Mouse (Mus musculus) embryo, embryonic 9.5 days (tissue): ENCODE measurements around the gene Mlip.

Experiments
- DNase-seq: peaks from one replicate; pipeline ENCODE4 v3.0.0-alpha.2; 2017; ENCODE audit errors: extremely low spot score

The Mlip gene

DNA sequence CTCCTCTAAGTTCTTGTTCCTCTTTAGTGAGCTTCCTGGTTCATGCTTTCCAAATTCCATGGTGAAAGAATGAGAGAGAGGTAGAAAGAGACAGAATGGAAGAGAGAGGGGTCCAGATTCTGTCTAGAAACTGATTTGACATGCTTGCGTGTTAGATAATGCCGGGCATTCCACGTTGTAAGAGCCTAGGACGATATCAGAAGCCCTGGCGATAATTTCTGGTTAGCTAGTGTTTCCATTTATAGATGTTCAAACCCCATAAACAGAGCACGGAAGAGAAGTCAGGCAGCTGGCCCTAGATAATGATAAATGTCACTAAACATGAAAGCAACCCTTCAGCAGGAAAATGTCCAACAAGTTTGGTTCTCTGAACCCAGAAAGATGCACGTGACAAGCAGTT, 5.1 kb downstream of the Mlip start:
- no peak for DNase-seq

- no peak for DNase-seq
Measured at GRCm38 (mm10) chr9:77344318-77344717, 8.5 kb downstream of the Mlip start.

GRCm38 (mm10) chr9:77340159-77340862, 12.5 kb downstream of the Mlip start:
- DNase-seq: no peak

GRCm38 (mm10) chr9:77339571-77340148, 13.1 kb downstream of the Mlip start:
- no peak for DNase-seq

GRCm38 (mm10) chr9:77335370-77335769, 17.4 kb downstream of the Mlip start:
- no peak for DNase-seq

DNA sequence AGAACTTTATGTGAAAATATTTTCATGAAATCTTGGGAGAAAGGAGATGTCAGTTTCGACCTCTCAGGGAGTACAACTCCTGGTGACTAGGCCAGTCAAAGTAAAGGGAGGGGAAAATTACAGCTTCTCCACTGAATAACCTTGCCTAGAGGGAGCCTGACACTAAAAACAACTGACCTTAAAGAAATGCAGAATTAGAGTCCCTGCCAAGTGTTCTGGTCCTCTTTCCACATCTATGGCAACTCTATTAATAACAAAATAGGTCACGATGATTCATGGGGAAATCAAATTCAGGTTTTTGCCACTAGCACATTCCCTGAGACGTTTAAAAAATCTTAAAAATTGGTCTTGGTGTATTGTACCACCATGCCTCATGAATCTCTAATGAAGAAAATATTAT, 34.4 kb downstream of the Mlip start:
- DNase-seq: no peak

- no peak for DNase-seq
Measured at GRCm38 (mm10) chr9:77310548-77310947, 42.2 kb downstream of the Mlip start.

GRCm38 (mm10) chr9:77305417-77305816, 47.4 kb downstream of the Mlip start:
- DNase-seq: no peak

DNA sequence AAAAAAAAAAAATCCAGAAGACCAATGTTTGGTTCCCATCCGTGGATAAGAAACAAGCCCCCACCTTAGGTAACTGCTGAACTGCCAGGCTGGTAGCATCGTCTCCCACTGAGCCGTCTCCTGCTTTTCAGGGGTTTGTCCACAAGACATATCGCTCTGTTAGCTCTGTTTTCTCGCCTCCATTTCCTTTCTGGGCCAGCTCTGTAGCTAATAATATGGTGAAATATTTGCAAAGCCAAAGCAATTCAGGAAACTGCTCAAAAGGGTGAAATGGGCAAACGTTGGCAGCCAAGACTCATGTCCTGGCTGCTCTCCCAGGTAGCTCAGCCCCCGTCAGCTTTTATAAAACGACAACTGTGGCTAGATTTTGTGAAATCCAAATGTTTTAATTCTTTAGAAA, 50.4 kb downstream of the Mlip start:
- DNase-seq: no peak

DNA sequence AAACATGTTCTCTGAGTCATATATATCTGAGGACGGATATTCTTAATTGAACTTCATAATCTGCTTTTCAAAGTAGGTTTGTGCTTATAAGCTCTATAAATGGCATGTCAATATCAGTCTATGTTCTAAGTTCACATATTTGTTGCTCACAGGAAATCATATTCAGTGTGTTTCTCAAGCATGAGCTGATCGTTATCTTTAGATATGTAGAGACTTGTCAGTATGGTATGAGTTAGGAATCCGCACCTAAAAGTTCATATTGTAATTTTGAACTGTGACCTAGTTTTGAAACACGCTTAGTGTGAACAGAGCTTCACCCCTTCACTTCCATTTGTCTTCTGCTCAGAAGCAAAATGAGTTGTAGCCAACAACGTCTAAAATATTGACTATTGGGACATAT, 64.8 kb downstream of the Mlip start:
- no peak for DNase-seq

DNA sequence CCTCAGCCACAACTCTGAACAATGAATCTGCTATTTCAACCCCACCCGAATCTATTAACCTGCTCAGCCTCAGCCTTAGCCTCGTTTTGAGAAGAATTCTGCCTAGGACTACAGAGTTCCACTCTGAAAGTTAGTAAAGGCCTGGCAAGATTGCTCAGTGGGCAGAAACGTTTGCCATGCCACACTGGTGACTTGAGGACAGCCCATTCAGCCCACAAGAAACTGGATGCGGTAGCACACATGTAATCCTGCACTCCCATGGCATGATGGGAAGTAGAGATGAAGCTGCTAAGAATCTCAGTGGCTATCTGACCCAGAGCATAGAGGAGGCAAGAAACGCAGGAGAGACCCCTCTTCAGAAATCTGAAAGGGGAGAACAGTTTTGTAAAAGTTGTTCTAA, 73.4 kb downstream of the Mlip start:
- no peak for DNase-seq

- no peak for DNase-seq
Measured at GRCm38 (mm10) chr9:77278055-77278454, 74.7 kb downstream of the Mlip start.

GRCm38 (mm10) chr9:77277270-77277669, 75.5 kb downstream of the Mlip start:
- DNase-seq: no peak

DNA sequence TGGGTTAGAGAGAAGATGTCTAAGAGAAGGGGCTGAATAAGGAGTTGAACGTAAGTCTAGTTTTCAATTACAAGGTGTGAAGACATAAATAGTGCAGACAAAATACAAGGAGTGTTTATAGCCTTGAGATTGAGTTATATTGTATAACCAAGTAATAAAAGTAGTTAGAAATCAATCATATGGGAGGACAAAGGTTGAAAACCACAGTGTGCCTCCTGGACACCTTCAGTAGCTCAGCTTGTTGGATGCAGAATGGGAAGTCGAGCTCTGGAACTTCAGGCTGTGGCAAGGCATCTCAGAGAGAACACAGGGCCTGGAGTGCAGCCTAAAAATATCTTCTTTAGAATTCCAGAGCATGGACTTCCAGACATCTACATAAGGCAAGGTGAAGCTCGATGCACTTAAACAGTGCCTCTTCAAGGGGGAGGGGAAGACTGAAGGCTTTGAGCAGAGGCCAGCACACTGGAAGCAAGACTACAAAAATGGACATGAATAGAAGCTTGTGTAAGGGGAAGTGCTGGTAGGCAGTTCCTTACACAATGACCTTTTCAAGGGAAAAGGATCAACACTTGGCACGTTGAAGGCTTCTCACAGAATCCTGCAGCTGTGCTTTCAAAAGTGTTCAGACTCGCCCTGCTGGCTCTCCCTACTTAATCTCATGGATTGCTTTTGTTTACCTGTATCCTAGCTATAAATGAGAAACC, 76.2 kb downstream of the Mlip start:
- no peak for DNase-seq

- no peak for DNase-seq
Measured at GRCm38 (mm10) chr9:77272727-77273126, 80.0 kb downstream of the Mlip start.

DNA sequence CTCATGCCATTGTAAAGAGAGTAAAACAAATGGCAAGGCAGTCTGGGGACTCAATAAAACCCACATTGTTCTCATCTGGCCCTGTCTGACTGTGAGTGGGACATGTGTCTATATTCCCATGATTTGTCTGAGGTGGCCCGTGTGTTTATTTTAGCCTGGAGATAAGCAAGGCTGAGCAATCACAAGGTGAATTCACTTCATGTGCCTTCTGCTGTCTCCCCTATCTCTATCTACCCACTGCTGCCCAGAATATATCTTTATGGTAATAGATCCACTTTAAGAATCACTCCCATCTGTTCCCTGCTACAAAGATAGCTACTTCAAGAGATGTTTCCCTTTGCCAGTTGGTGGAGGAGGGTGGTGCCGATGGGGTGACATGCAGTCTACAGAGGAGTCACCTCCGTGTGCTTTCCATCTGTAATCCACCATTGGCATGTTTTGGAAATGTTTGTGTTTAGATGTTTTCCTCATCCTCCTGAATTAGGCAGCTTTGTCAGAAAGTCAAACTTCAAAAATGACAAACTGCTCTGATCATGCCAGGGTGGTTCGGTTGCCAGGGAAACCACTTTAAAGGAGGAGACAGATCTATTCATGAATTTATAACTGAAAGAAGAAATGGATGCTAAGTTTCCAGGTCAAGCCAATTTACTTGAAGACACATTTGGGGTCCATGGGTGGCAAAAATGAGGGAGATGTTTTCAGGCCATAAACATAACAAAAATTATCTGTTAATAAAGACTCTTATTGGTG, 87.3 kb downstream of the Mlip start:
- no peak for DNase-seq

GRCm38 (mm10) chr9:77259052-77259451, 93.7 kb downstream of the Mlip start:
- no peak for DNase-seq

DNA sequence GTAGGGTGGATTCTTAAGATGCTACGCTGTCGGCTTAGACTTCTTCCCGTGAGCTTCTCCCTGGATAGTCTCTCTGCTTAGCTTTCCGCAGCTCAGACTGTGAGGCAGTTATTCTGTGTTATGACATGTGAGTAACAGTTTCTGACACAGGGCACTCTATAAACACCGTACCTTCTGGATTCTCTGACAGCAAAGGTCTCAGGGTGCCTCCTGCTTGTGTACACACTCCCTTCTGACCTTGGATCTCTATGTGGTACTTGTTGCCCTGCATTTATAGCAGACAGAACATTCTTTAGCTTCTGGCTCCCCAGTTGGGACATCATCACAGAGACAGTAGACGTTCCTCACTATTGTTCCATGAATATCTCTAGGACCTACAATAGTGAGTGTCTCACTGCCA, 94.5 kb downstream of the Mlip start:
- no peak for DNase-seq

- no peak for DNase-seq
Measured at GRCm38 (mm10) chr9:77254514-77254913, 98.3 kb downstream of the Mlip start.

- DNase-seq: no peak
Measured at GRCm38 (mm10) chr9:77252761-77253160, 100.0 kb downstream of the Mlip start.

DNA sequence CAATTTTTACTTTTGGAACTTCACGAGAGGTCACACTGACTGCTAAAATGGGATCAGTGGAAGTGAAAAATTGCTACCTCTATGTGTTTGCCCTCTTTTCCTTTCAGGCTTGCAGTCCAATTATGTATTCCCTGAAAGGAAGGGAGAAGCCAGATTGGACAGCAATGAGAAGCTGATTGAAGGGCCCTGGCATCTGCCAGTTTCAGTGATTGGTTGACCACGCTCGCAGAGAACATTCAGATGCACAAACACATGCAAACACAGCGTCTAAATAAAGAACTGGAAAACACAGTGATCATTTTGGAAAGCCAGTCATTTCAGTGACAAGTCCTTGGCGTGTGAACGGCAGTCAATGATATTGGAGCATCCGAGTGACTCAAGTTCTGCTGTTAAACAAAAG, 100.6 kb downstream of the Mlip start:
- DNase-seq: no peak

DNA sequence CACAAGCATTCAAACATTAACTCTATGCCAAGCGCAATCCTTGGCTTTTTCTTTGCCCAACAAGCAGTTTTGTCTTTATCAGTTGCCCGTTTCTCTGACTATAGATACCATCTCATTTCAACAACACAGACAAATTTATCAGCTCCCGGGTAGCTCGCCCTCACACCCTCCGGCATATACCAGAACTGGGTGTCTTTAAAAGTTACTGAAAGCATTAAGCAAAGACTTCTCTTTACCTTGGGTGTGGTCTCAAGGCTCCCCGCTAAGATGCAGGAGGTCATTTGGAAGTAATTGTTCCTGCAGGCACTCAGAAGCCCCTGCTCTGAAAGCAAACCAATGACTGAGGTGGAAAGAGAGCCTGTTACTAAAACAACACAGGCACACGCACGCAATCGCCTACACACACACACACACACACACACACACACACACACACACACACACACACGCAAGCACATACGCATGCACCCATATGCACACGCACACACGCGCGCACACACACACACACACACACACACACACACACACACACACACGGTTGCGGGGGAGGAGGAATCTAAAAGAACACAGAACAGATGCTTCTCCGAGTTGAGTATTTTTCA, 101.2 kb downstream of the Mlip start:
- no peak for DNase-seq
